In the genomic region with DNA sequence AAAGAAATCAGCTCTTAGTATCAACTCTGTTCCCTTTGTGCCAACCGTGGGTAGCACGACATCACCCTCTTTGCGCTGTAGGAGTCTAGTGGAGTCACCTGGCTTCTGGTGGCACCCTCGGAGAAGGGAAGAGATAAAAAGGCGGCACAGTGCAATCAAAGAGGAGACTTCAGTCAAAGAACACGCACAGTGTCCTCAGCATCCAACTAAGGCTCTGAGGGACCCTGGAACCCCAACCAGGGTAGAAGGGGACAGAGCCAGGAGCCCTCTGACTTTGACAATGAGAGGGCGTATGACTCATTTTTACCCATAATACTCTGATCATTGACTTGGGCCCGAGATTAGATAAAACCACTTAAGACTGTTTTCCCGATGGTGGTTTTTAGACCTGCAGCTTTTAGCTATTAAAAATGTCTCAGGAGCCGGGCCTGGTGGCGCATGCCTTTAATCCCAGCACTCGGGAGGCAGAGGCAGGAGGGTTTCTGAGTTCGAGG, we compare ENCODE assay signal across 9 mouse cellular contexts.
DNase-seq lines count a peak whose midpoint lies in the region; ATAC-seq lines count a peak whose summit lies in the region.
"Had no signal": no experiment of that assay in that cellular context is flagged by ENCODE, and none has a peak within 500 bp of the region (broad histone marks: within the 10 kb centered on the region; RNA-seq: fewer than 3 reads in every experiment).

No protein-coding gene starts in this region.

- 0 out of 2 replicates have a peak, but pooled peaks have one; percentile 1 for ATAC-seq in heart, embryonic 12.5 days (ENCODE audit: insufficient number of reproducible peaks, low FRiP score)
- no peak for ATAC-seq in hindbrain, embryonic 12.5 days (ENCODE audit: low FRiP score)
- ATAC-seq in midbrain, embryonic 12.5 days (ENCODE audit: low FRiP score, low read depth) = no peak
- ATAC-seq in erythroblast, adult 5-6 weeks (replicated peaks; ENCODE audit: low FRiP score, poor library complexity, severe bottlenecking) = no peak

- H3K9me3 ChIP-seq in heart, embryonic 12.5 days (replicated peaks) = no peaks in the 10 kb centered on the region
- H3K9me3 ChIP-seq in hindbrain, embryonic 12.5 days (replicated peaks) = no peaks in the 10 kb centered on the region
- no peaks in the 10 kb centered on the region for H3K9me3 ChIP-seq in midbrain, embryonic 12.5 days

- H3K4me3 ChIP-seq in heart, embryonic 12.5 days = no peak overlapping the region
- H3K4me3 ChIP-seq in hindbrain, embryonic 12.5 days = no peak overlapping the region
- no peak overlapping the region for H3K4me3 ChIP-seq in midbrain, embryonic 12.5 days
- H3K4me3 ChIP-seq: erythroblast, embryonic 14.5 days had no signal

- H3K4me1 ChIP-seq in heart, embryonic 12.5 days (replicated peaks) = peaks cover 48% of the 10 kb centered on the region
- peaks cover 31% of the 10 kb centered on the region for H3K4me1 ChIP-seq in hindbrain, embryonic 12.5 days
- H3K4me1 ChIP-seq in midbrain, embryonic 12.5 days = peaks cover 13% of the 10 kb centered on the region

- intact Hi-C loops in left cerebral cortex, postnatal 36 days (cut with DNase I) = no loop called here

- H3K4me2 ChIP-seq in heart, embryonic 12.5 days = no peak overlapping the region
- H3K4me2 ChIP-seq in hindbrain, embryonic 12.5 days (replicated peaks) = no peak overlapping the region
- no peak overlapping the region for H3K4me2 ChIP-seq in midbrain, embryonic 12.5 days (replicated peaks)

- 52% methylated on average over 13 of the region's 13 CpGs for WGBS in heart, embryonic 12.5 days
- 91% methylated on average over 13 of the region's 13 CpGs for WGBS in hindbrain, embryonic 12.5 days
- WGBS in midbrain, embryonic 12.5 days = 90% methylated on average over 13 of the region's 13 CpGs

- peak overlapping the region; percentile 76 for H3K27ac ChIP-seq in heart, embryonic 12.5 days (ENCODE audit: poor library complexity, severe bottlenecking)
- H3K27ac ChIP-seq in hindbrain, embryonic 12.5 days = peak overlapping the region; percentile 82
- peak overlapping the region; percentile 63 for H3K27ac ChIP-seq in midbrain, embryonic 12.5 days (replicated peaks)

- DNase-seq in heart, postnatal 4 days = no peak
- DNase-seq in CD4-positive helper T cell, adult 2 months (ENCODE audit: low read depth, low spot score) = peak; percentile 8
- no peak for DNase-seq in embryo, embryonic 10.5 days (ENCODE audit: low spot score)
- DNase-seq in left cerebral cortex, postnatal 36 days (ENCODE audit: low spot score in 2 of 2) = no peak

- no peak overlapping the region for H3K9ac ChIP-seq in heart, embryonic 12.5 days
- no peak overlapping the region for H3K9ac ChIP-seq in hindbrain, embryonic 12.5 days
- 0 out of 2 replicates have a peak overlapping the region, but pooled peaks have one; percentile 20 for H3K9ac ChIP-seq in midbrain, embryonic 12.5 days (replicated peaks)

- no peaks in the 10 kb centered on the region for H3K27me3 ChIP-seq in heart, embryonic 12.5 days (replicated peaks)
- H3K27me3 ChIP-seq in hindbrain, embryonic 12.5 days = no peaks in the 10 kb centered on the region
- no peaks in the 10 kb centered on the region for H3K27me3 ChIP-seq in midbrain, embryonic 12.5 days

- H3K36me3 ChIP-seq in heart, embryonic 12.5 days = no peaks in the 10 kb centered on the region
- no peaks in the 10 kb centered on the region for H3K36me3 ChIP-seq in hindbrain, embryonic 12.5 days
- no peaks in the 10 kb centered on the region for H3K36me3 ChIP-seq in midbrain, embryonic 12.5 days
